Mouse (Mus musculus) intestine, postnatal 0 days (tissue): ENCODE results near the gene Slc15a3. TPM values are rescaled to one million over a fixed set of nuclear protein-coding genes. Genes with fewer than 3 reads are reported as not detected.

Experiments used
- ATAC-seq: fragments of 200-750 bp; cut with Nextera tagmentation; 2 replicates; pipeline ENCODE4 v1.8.0; 2017; ENCODE audit warnings: mild to moderate bottlenecking, moderate TSS enrichment, moderate library complexity
- H3K27ac ChIP-seq: fragments of 300-500 bp; sonication (generic); 2 replicates; pipeline ENCODE4 v1.5.1; 2014; ENCODE audit warnings: mild to moderate bottlenecking, low read depth, low read length, moderate library complexity
- H3K27me3 ChIP-seq: fragments of 300-500 bp; sonication (generic); replicated peaks from 2 replicates; pipeline ENCODE4 v1.6.1; 2014; ENCODE audit warnings: low read length, mixed read lengths; ENCODE audit not compliant: control insufficient read depth, insufficient read depth
- H3K36me3 ChIP-seq: fragments of 300-500 bp; sonication (generic); 2 replicates; pipeline ENCODE4 v1.6.1; 2014; ENCODE audit warnings: mild to moderate bottlenecking, moderate library complexity; ENCODE audit not compliant: control insufficient read depth, insufficient read depth
- H3K4me1 ChIP-seq: fragments of 300-500 bp; sonication (generic); replicated peaks from 2 replicates; pipeline ENCODE4 v1.6.1; 2014; ENCODE audit warnings: antibody characterized with exemption, low read length, mixed read lengths; ENCODE audit not compliant: control insufficient read depth, insufficient read depth
- H3K4me2 ChIP-seq: fragments of 300-500 bp; sonication (generic); replicated peaks from 2 replicates; pipeline ENCODE4 v1.6.1; 2014; ENCODE audit warnings: low read depth, mild to moderate bottlenecking, moderate library complexity
- H3K4me3 ChIP-seq: fragments of 300-500 bp; sonication (generic); 2 replicates; pipeline ENCODE4 v1.5.1; 2014; ENCODE audit warnings: low read depth, low read length
- H3K9ac ChIP-seq: fragments of 300-500 bp; sonication (generic); 2 replicates; pipeline ENCODE4 v1.6.1; 2014; ENCODE audit warnings: mild to moderate bottlenecking, low read depth, low read length
- H3K9me3 ChIP-seq: fragments of 300-500 bp; sonication (generic); 2 replicates; pipeline ENCODE4 v1.6.1; 2016; ENCODE audit warnings: mixed run types; ENCODE audit not compliant: control insufficient read depth
- CTCF ChIP-seq: sonication (generic); IDR thresholded peaks from 2 replicates; pipeline ENCODE4 v1.5.1; 2016; ENCODE audit warnings: low read depth, mild to moderate bottlenecking, control low read depth, antibody characterized with exemption, moderate library complexity
- WGBS: fragments of 180-500 bp; shearing (Covaris S2); extraction: QIAGEN DNeasy Blood & Tissue Kit; methylation state at CpG from one replicate; pipeline ENCODE4 v1.1.7; 2014; 5-methylcytosine and 5-hydroxymethylcytosine counted together
- polyA plus RNA-seq: library from polyadenylated mRNA; unstranded; fragments of >200 nt; fragmentation: Nextera tagmentation; extraction: Ambion mirVana; gene quantifications from 2 replicates; pipeline ENCODE4 v1.2.1, GENCODE M21; 2015

The Slc15a3 gene
- polyA plus RNA-seq, 1 experiment from 2014 or later: 0.93 TPM

DNA sequence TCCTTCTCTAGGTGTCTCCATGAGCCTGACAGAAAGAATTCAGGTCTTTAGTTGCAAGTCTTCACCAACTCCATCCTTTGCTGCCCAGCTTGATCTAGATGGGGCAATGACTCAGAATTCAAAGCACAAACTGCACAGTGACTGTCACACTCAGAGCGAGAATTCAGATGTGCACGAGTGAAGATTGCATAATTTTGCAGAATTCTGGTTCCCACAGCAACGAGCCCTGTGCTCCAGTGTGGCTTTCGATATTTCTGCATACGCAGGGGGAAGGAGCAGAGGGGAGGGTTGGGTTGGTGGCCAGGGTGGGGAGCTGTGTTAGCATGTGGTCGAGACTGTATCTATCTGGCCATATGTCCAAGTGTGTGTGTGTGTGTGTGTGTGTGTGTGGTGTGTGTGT lies 38.5 kb upstream of the Slc15a3 start:
- no peak overlapping the region for H3K4me2 ChIP-seq
- ATAC-seq: no peak
- H3K36me3 ChIP-seq: no peaks in the 10 kb centered on the region
- no peak for TF ChIP-seq CTCF
- H3K27ac ChIP-seq: no peak overlapping the region
- no peaks in the 10 kb centered on the region for H3K27me3 ChIP-seq
- no peaks in the 10 kb centered on the region for H3K9me3 ChIP-seq
- WGBS: 61% methylated on average over 6 of the region's 6 CpGs
- H3K4me1 ChIP-seq: no peaks in the 10 kb centered on the region
- H3K4me3 ChIP-seq: no peak overlapping the region
- H3K9ac ChIP-seq: no peak overlapping the region

DNA sequence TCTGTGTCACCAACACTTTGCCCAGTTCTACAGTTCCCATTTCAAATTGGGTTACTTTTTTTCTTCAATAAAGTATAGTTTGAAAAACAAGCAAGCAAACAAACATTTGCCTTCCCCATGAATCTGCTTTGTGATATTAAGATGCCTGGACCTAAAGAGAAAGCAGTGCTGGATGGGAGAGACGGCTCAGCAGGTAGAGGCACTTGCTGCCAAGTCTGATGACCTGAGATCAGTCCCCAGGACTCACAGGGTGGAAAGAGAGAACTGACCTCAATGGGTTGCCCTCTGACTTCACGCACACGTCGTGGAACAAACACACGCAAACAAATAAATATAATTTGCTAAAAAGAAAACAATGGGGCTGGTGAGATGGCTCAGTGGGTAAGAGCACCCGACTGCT lies 37.6 kb upstream of the Slc15a3 start:
- no peak overlapping the region for H3K9ac ChIP-seq
- H3K9me3 ChIP-seq: no peaks in the 10 kb centered on the region
- H3K4me3 ChIP-seq: no peak overlapping the region
- no peaks in the 10 kb centered on the region for H3K4me1 ChIP-seq
- H3K27me3 ChIP-seq: no peaks in the 10 kb centered on the region
- H3K36me3 ChIP-seq: no peaks in the 10 kb centered on the region
- no peak for TF ChIP-seq CTCF
- WGBS: 78% methylated on average over 6 of the region's 6 CpGs
- H3K4me2 ChIP-seq: no peak overlapping the region
- H3K27ac ChIP-seq: no peak overlapping the region
- ATAC-seq: no peak

DNA sequence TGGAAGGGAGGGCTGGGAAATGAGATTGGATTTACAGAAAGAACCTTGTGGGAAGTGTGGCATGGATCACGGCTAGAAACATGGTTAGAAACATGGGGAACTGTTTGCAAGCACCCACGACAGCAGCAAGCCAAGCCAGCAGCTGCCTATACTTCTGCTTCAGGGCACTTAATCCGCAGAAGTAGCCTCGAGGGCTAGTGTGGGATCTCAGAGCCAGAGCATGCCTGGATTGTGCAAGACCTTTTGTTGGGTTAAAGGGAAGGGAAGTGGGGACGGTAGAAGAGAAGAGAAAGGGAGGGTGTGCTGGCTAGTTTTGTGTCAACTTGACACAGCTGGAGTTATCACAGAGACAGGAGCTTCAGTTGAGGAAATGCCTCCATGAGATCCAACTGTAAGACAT lies 35.8 kb upstream of the Slc15a3 start:
- Histone ChIP-seq H3K4me2 (no peak overlapping the region), H3K9ac (no peak overlapping the region), H3K4me1 (no peaks in the 10 kb centered on the region), H3K36me3 (no peaks in the 10 kb centered on the region), H3K27me3 (no peaks in the 10 kb centered on the region), H3K27ac (no peak overlapping the region), H3K4me3 (no peak overlapping the region), H3K9me3 (no peaks in the 10 kb centered on the region)
- WGBS: 71% methylated on average over 5 of the region's 5 CpGs
- ATAC-seq: no peak
- no peak for TF ChIP-seq CTCF

DNA sequence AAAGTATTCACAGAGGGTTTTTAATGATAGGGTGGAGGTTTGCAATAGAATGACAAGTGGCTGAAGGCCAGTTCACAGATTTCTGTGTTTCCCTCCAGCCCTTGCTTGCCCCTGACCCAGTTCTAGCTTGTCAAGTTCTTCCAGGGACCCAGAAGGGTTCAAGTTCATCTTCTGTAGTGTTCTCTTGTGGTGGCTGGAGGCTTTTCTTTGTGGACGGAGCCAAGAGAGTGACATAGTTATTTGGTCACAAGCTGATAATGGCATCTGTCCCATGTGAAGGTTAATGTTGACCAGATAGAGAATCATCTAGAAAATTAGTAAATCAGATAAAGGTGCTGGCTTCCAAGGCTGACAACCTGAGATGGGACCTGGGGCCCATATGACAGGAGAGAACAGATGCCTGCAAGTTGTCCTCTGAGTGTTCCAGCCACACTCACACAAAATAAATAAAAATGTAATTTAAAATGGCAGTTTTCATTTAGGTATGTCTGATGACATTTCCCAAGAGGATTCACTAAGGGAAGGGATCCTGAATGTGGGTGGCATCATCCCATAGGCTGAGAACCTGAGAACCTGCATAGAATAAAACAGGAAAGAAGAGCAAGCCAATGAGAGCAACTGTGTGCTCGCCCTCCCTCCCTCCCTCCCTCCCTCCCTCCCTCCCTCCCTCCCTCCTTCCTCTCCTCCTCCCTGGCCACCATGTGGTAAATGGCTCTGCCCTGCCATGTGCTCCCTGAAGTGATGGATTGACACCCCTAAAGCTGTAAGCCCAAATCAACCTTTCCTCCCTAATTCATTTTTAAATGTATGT lies 34.5 kb upstream of the Slc15a3 start:
- Histone ChIP-seq H3K4me3 (no peak overlapping the region), H3K4me1 (no peaks in the 10 kb centered on the region), H3K9me3 (no peaks in the 10 kb centered on the region), H3K4me2 (no peak overlapping the region), H3K27ac (no peak overlapping the region), H3K36me3 (no peaks in the 10 kb centered on the region), H3K27me3 (no peaks in the 10 kb centered on the region), H3K9ac (no peak overlapping the region)
- ATAC-seq: no peak
- WGBS: 69% methylated on average over 2 of the region's 2 CpGs
- no peak for TF ChIP-seq CTCF

DNA sequence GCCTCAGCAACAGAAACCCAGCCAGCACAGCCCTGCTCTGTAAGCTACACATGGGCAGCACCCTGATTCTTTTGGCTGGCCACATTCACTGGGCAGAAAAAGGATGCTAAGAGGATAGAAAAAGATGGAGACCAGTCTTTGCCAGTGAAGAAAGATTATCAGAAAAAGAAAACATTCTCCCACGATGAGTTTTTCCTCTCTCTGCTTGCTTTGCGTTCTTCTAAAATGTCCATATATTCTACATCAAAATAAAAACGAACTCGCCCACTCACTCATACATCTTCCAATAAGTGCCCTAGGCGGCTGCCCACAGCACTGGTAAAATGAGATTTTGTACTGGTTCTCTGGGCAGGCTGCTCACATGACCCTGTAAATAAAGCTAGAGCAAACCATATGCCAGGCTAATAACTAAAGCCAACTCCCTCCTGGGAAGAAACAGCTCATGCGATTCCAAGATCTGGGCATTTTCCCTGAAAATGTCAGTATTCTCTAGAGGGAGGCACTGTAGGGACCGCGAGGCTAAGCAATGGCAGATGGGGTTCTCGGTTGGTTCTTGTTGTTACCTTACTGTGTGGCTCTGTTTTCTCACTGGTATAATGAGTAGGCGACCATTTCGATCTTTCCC lies 33.8 kb upstream of the Slc15a3 start:
- no peak for ATAC-seq
- H3K27ac ChIP-seq: no peak overlapping the region
- H3K4me3 ChIP-seq: no peak overlapping the region
- no peaks in the 10 kb centered on the region for H3K27me3 ChIP-seq
- H3K9ac ChIP-seq: no peak overlapping the region
- WGBS: 88% methylated on average over 11 of the region's 11 CpGs
- no peaks in the 10 kb centered on the region for H3K36me3 ChIP-seq
- no peak for TF ChIP-seq CTCF
- no peaks in the 10 kb centered on the region for H3K9me3 ChIP-seq
- no peak overlapping the region for H3K4me2 ChIP-seq
- no peaks in the 10 kb centered on the region for H3K4me1 ChIP-seq

DNA sequence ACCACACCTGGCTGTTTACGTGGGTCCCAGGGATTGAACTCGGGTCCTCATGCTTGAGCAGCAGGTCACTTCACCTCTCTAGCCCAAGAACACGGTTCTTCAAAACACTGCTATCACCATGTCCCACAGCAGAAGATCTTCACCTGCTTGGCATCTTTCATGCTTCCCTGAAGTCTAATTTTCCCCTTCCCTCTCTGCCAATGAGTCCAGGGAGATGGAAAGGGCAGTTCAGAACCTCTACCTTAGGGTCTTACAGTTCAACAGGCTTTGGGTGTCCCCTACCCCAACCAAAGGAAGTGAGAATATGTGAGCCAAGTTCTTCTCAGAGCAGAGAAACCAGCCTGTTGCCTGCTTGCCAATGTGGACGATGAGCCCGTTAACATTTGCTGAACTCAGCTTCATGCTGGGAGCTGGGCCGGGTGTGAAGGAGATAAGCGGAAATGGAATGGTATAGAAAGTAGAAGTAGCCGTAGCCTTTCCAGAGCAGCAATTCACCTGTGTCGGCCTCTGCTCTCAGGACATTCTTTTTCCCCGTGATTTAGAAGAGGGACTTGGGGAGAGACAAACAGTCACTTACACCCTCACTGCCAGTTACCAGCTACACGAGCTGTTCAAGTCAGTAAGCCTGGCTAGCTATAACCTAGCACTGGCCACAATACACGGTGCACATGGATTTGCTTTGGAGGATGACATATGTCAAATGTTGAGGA lies 30.8 kb upstream of the Slc15a3 start:
- Histone ChIP-seq H3K27ac (no peak overlapping the region), H3K27me3 (no peaks in the 10 kb centered on the region), H3K4me1 (no peaks in the 10 kb centered on the region), H3K9me3 (no peaks in the 10 kb centered on the region), H3K36me3 (no peaks in the 10 kb centered on the region), H3K4me2 (no peak overlapping the region), H3K9ac (no peak overlapping the region), H3K4me3 (no peak overlapping the region)
- ATAC-seq: no peak
- WGBS: 86% methylated on average over 12 of the region's 12 CpGs
- TF ChIP-seq CTCF: no peak
